Mouse (Mus musculus) cortical plate, adult 2 months (tissue): ENCODE measurements around the gene Slc7a6os.

ENCODE experiments used
- CTCF ChIP-seq: fragments of 200-500 bp; IDR thresholded peaks from 2 replicates; pipeline ENCODE4 v1.5.1; 2011; ENCODE audit warnings: mild to moderate bottlenecking, control low read depth, low read length; ENCODE audit not compliant: insufficient read depth; ENCODE audit errors: extremely low read depth
- POLR2A ChIP-seq: fragments of 200-500 bp; IDR thresholded peaks from 2 replicates; pipeline ENCODE4 v1.6.1; 2011; ENCODE audit warnings: mild to moderate bottlenecking, low read length, control low read depth; ENCODE audit not compliant: insufficient read depth; ENCODE audit errors: extremely low read depth

DNA sequence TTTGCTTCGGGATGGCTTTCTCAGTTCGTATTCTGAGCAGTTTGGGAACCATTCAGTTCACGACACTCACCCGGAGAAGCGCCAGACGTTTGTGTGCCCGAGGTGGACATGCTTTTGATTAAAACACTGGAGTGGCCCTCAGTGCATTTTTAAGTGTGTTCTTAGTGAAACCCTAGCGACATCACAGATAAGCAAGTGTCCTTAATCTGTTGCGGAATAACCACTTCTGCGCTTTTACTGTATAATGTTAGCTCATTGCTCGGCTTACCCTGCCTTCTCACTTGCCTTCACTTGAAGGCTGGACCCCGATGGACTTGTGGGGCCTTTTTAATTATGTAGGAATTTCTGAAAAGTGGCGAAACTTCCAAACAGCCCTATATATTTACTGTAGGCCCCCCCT, 686 bp upstream of the Slc7a6os start:
- TF ChIP-seq POLR2A (no peak), CTCF (no peak)
